Mouse (Mus musculus): Measurements from ENCODE around the gene Dynlt1b.
"Not testable (repeated sequence)": the region's sequence is repeated elsewhere in the genome, so short reads cannot be mapped to it uniquely, and the experiment has no call there.

Dynlt1b gene

DNA sequence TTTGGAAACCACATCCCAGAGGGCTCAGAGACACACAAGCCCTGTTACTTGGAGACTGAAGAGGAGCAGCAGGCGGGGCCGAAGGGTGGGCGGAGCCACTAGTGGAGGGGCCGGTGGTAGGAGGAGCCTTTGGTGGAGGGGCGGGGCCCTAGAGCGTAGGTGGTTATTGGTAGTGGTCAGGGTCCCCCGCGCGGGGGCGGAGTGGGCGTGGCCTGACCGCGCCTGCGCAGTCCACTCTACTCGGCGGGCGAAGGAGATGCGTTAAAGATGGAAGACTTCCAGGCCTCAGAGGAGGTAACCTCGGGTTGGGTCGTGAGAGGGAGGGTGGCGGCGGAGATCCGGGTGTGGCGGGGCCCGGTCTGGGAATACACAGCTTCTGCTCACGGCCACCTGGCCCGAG, at the start of gene Dynlt1b:
Dynlt1b (plus strand) TSS at position 168 of the 400 bp plus-strand sequence.
- peak; percentile 100 for DNase-seq

DNA sequence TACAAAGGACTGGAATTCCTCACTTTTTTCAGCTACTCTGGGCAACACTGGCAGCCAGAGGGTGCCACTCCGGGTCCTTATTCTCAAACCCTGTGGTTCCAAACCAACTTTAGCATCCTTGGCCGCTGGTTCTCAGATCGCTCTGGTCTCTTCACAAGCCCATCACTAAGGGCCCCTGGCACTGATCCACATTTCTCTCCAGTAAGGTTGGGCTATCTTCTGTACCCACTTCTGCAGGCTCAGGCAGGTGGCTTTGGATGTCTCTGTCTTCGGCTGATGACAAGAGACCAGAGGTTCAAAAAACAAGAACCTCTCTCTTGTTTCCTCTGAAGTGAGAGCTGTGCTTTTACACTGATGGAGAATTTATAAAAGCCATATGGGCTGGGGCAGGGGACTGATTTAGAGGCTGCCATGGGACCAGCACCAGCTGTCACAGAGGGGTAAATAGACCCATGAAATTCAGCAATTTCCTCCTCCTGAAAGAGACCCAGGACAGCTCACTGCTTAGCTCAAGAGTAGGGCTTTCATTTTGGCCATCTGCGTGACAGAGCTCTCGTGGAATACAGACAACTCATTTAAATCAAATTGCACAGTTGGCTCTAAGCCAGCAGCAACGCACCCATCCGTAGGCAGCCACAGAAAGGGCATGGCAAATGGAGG, 49.6 kb upstream of the Dynlt1b start:
- not testable (repeated sequence) for DNase-seq

DNA sequence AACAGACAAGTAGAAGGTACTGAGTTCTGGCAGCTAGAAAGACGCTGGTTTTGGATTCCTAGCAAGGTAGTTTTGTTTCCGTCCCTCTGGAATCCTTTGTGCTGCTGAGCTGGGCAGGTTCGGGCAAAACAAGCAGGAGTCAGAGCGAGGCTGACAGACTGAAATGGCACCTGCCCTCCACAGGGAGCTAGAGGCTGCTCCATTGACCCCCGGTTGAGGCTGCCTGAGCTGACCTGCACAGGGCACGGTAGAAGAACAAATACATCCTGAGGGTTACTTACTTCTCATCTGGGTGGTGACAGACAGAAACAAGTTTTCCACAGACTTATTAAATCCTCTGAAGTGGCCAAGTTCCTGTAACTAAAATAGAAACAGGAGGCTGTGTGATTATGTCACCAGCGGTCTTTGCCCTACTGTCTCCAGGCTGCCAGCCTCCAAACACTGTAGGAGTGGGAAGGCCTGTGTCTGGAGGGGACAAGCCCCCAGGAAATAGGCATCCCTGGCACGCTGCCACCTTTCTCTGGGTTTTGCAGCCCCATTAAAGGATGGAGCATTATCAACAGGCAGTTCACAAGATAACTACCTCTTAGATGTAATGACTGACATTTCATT, 48.7 kb upstream of the Dynlt1b start:
- DNase-seq, result not testable (repeated sequence)

DNA sequence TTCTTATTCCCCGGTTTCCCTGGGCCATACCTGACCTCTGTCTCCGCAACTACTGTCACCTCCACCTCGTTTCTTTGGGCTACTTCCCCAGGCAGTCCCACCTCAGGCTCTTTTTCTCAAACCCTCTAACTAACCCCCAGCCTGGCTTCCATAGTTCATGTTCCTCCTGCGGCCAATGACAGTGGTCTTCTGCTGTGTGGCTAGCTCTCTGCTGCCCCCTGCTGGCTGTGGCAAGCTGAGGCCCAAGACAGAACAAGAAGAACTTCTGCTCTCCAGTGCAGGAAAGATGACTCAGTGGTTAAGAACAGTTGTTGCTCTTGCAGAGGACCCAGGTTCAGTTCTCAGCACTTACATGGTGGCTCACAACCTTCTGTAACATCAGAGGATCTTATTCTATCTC, 43.0 kb upstream of the Dynlt1b start:
- DNase-seq, result not testable (repeated sequence)

DNA sequence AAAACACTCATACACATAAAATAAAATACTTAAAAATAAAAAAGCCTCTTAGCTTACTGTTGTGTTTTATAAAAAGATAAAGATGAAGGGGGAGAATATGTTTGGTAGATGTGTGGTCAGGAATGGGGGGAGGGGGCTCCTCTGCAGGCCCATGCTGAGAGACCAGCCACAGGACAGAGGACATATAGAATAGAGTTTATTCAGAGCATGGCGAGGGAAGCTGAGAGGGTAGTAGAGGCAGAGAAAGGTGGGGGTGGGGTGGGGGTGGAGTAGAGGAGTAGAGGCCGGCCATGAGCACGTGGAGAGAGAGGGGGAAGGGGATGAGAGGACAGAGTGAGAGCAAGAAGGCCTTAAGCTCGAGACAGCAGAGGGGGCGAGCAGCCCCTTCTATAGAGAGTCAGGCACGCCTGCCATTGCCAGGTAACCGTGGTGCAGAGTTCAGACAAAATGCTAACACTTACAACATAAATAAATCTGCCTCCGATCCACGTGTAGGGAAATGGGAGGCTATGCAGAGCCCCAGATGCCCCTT, 42.5 kb upstream of the Dynlt1b start:
- DNase-seq, result not testable (repeated sequence)

DNA sequence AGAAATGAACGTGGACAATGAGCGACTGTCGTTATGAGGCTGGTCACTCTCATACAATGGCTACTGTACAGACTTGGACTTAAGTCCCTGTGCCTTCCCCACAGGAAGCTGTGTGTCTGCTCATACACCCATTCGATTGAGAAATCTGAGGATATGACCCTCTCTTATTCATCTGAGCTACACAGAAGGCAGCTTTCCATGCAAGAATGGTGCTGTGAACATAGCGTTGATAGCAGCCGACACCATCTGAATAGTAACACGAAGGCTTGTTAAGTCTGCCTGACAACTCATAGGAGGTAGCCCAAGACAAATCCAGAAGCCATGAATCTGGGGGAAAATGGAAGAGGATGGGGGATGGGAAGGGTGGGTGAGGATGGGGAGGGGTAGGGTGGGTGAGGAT, 40.4 kb upstream of the Dynlt1b start:
- DNase-seq, result not testable (repeated sequence)

DNA sequence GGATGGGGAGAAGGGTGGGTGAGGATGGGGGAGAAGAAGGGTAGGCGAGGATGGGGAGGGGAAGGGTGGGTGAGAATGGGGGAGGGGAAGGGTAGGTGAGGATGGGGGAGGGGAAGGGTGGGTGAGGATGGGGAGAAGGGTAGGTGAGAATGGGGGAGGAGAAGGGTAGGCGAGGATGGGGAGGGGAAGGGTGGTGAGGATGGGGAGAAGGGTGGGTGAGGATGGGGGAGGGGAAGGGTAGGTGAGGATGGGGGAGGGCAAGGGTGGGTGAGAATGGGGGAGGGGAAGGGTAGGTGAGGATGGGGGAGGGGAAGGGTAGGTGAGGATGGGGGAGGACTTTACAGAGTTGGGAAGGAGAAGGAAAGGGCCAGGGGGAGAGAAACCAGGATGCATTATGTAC, 39.2 kb upstream of the Dynlt1b start:
- not testable (repeated sequence) for DNase-seq

DNA sequence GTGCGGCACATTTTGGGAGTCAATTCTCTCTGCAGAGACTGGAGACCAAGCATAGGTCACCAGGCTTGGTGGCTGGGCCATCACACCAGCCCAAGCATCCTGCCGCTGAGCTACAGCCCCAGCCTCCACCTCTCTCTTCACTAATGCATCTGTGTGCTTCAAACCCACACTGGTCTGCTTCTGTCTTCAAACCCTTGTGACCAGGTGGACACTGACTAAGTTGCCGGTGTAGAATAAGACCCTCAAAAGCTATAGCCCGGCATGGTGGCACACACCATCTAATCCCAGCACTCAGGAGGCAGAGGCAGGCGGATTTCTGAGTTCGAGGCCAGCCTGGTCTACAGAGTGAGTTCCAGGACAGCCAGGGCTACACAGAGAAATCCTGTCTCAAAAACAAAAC, 38.2 kb upstream of the Dynlt1b start:
- not testable (repeated sequence) for DNase-seq

DNA sequence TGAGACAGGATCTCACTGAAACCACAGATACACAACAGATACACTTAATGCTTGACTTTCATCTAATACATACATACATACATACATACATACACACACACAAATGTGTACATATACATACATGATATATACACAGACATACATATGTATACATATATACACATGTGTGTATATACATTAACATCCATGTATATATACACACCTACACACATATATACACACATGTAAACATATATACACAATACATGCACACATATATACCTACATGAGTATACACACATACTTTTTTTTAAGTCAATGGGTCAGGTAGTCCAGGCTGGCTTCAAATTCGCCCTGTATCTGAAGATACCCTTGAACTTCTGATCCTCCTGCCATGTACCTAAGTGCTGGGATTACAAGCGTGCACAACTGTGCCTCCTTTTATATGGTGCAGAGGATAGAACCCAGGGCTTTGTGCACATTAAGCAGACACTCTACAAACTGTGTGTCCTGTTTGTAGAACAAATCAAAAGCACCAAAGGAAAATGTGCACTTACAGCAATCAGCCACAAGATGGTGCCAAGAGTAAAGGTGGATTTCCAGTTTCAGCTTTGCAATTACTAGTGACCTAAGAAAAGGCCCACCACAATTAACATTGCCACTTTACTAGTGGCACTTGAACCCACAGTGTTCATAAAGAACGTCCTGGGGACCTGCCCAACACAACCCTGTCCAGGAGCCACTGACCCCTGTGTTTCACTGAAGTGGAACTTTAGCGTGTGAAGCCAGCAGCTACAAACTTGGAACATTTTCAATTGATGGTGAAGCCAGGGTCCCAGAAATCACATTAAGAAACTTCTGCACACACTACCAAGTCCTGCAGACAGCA, 37.2 kb upstream of the Dynlt1b start:
- DNase-seq, result not testable (repeated sequence)

DNA sequence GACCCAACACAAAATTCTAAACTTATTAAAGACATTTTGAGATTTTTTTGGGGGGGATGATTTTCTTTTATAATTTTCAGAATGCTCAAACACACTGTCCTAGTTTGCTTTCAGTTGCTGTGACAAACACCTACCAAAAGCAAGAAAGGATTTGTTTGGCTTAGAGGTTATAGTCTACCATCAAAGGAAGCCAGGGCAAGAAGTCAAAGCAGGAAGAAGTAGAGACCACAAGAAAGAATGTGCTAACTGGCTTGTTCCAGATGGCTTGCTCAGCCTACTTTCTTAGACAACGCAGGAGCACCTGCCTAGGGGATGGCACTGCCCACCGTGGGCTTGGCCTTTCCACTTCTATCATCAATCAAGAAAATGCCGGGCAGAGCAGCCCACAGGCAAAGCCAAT, 31.8 kb upstream of the Dynlt1b start:
- not testable (repeated sequence) for DNase-seq

DNA sequence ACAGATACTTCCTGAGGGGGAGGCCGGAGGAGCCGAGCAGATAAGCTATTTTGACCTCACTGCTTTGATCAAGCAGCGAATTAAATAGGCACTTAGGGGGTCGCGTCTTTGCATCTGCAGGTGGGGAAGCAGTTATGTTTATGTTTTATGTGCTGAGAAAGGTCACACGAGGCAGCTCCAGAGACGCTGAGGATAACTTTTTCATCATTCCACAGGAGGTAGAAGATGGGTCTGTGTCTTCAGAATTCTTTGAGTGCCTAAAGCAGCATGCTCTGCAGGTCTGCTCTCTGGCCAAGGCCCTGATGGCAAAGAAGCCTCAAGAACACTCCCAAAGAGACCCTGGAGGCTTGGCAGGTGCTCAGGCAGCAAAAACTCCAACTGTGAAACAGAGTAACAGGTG, 31.1 kb upstream of the Dynlt1b start:
- DNase-seq, result not testable (repeated sequence)

DNA sequence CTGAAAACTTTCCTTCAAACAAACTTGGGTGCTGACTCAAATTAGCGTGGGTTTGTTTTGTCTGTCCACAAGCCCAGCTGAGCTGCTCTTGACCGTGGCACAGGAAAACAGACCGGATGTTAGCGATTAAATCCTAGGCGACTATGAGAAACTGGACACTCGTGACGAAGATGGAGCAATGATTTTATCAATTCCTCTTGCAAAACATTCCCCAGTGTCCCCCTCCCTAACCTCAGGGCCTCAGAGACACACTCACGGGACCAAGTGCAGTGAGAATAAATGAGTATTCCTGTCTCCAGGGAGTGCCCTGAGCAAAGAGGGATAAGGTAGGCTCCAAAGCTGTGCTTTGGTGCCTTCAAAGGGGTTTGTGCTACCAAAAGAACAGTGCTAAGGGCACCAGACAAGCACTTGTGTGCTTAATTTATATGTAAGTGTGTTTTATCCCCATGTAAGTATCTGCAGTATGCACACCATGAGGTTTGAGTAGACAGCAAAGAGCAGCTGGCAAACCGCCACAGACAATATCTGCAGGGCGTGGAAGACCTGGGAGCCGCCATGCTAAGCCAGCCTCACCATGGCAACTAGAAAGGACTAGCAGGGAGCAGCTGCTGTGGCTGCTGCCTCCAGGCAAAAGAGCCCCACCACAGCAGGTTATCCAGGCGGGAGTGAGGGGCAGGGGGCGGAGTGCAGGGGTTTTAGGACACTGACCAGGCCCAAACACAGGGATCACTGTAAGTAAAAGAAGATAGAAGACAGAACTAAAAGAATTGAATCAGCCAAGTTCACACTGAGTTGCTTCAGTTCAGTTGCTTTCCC, 30.4 kb upstream of the Dynlt1b start:
- DNase-seq, result not testable (repeated sequence)

DNA sequence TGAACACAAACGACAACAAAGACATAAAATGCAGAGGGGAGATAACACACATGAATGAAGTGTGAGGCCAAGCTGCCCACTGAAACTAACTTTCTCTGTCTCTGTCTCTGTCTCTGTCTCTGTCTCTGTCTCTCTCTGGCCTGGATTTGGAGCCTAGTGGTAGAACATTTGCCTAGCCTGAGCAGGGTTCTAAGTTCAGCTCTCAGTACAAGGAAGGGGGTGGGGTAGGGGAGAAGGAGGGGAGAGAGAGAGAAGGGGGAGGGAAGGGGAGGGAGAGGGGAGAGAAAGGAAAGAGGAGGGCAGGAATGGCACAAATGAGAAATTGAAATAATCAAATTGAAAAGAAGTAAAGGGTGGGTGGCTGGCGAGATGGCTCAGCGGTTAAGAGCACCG, 29.8 kb upstream of the Dynlt1b start:
- not testable (repeated sequence) for DNase-seq

DNA sequence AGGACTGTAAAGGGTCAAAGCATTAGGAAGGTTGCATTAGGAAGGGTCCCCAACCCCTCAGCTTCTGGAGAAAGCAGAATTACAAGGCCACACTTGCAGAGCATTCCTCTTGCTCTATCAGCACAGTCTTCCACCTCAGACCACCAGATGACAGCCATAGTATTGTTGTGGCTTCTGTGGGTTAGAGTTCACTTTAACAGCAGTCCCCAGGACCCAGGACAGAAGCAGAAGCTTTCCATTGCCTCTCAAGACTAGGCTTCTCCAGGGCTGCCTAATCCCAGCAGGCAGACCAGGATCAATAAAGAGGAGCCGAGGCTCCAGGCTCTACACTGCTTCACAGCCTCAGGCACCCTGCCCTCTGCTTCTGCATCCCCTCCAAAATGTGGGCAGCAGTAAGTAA, 25.4 kb upstream of the Dynlt1b start:
- not testable (repeated sequence) for DNase-seq

DNA sequence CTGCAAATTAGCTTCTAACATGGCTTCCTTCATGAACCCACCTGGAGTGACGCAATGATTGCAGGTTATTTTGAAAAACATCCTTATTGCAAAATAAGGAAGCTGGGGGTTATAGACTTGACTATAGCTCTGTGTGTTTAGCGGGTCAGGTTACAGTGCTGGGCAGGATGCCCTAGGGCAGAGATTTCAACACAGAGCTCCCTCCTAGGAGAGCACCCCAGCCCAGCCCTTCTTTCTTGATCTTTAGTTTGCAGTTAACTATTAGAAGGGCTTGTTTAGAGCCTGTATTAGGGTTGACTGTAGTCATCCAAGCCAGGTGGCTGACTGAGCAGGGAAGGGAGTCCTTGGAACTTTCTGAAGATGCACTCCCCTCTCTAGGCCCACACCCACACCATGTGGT, 22.9 kb upstream of the Dynlt1b start:
- not testable (repeated sequence) for DNase-seq

DNA sequence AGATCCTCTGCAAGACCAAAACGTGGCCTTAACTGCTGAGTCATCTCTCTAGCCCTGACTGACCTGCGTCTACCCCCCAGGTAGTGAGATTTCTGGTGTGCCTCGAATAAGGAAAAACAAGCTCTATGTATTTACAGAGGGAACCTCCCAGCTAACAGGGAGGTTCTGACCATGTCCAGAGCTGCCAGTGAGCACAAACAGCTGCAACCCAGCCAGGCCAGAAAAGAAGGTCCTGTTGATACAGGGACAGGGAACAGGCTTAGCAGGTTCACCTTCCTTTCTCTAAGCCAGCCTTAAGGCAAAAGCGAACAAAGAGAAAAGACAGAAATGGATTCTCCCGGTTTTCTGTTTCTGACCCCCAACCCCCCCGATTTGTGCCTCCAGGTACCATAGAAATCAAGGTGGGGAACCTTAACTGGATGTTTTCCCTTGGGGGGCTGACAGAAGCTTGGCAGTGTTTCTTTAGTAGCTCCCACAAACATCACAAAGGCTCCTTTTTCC, 19.1 kb upstream of the Dynlt1b start:
- not testable (repeated sequence) for DNase-seq

DNA sequence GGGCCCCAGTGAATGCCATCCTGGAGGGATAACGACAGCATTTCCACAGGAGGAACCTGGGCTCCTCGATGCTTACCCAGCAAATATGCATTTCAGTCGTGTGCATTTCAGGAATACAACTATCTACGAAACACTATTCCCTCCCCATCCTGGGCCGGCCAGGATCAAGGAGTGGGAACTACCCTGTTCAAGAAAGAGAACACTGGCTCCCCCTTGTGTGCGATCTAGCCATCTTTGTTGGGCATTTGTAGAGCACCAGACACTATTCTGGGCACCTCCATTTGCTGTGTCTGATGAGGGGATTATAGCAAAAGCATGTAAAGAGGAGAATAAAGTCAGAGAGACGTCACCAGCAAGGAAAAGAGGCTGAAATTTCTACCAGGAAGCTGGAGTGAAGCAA, 12.8 kb upstream of the Dynlt1b start:
- DNase-seq, result not testable (repeated sequence)

DNA sequence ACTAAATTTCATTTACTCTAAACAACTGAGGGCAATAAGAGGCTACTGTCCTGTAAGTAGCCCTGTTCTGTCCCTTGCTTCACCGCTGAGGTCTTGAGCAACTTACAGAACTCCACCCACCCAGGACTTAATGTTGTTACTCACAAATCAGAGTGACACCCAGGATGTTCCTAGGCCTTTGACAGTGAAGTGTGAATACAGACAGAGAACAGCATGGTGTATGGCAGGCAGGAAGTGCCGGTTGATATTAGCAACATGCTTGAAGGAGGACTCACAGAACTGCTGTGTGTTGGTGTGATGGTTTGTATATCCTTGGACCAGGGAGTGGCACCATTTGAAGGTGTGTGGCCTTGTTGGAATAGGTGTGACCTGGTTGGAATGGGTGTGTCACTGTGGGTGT, 9.4 kb upstream of the Dynlt1b start:
- not testable (repeated sequence) for DNase-seq

DNA sequence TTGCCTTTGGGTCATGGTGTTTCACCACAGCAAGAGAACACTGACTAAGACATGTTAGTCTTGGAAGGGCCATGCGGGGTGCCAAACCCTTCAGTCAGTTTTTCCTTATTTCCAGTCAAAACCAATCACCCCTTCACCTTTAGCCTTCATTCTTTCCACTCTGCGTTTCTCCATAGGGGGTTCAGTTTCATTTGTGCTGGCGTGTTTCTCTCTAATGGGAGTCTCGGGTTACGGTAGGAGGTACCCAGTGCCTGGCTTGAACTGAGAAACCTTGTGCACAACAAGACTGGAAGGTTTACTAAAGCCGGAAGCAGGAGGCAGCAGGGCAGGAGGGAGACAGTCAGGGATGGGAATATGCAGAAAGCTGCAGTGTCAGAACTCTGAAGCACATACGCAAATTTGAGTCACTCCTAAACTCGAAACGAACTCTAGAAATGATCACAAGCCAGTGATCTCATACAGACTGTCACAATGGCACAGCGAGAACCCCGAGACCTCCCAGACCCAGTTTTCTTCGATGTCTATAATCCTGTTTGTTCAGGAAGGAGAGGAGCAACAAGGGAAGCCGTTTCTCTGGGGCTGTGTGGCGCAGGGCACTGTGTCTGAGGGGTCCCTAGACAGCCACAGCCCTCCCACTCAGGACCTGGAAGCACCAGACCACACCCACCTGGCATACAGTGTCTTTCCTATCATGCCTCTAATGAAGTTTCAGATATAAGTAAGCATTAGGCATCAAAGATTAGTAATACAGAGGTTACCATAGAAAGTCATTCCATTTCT, 8.2 kb upstream of the Dynlt1b start:
- DNase-seq, result not testable (repeated sequence)

DNA sequence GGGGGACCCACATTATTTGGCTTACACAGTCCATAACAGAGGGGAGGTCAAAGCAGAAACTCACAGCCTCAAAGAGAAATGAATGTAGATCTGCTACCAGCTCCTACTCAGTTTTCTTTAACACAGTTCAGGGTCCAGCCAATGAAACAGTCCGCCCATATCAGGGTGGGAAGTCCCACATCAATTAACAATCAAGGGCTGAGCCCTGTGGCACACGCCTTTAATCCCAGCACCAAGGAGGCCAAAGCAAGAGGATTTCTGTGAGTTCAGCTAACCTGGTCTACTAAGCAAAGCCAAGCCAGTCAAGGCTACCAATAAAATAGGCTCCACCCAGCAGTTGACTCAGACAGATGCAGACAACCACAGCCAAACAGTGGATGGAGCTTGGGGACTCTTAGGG, 7.5 kb upstream of the Dynlt1b start:
- DNase-seq, result not testable (repeated sequence)

DNA sequence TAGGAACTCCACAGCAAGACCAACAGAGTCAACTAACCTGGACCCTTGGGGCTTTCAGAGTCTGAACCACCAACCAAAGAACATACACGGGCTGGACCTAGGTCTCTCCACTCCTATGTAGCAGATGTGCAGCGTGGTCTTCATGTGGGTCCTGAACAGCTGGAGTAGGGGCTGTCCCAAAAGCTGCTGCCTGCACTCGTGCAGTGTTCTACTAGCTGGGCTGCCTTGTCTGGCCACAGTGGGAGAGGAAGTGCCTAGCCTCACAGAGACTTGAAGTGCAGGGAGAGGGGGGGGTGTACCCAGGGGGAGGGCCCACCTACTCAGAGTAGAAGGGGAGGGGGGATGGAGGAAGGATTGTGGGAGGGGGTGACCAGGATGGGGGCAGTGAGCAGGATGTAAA, 7.1 kb upstream of the Dynlt1b start:
- not testable (repeated sequence) for DNase-seq
